25 mouse cellular contexts compared by ENCODE assay signal in the genomic region with DNA sequence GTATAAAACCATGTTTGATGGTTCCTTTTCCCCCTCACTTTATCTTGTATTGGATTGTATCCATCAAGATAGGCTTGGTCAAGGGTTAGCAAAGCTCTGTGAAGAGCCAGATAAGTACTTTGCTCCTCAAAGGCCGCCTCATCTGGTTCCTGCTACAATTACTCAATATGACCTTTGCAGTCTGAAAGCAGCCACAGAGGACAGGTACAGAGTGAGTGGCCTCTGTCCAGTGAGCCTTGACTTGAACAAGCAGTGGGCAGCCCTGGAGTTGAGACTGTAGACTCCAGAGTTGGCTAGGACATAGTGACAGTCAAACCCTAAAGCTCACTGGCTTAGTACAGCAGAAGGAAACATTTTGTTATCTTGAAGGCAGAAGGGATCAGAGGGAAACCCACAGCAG. TPM values are rescaled to one million over a fixed set of nuclear protein-coding genes. Genes with fewer than 3 reads are reported as not detected.
DNase-seq lines count a peak whose midpoint lies in the region; ATAC-seq and TF ChIP-seq lines count a peak whose summit lies in the region.
"Had no signal": no experiment of that assay in that cellular context is flagged by ENCODE, and none has a peak within 500 bp of the region (broad histone marks: within the 10 kb centered on the region; RNA-seq: fewer than 3 reads in every experiment).

No protein-coding gene starts in this region.

- TF ChIP-seq EP300 in stomach, postnatal 0 days (optimal IDR thresholded peaks at IDR 0.05): no peak

- no peaks in the 10 kb centered on the region for H3K4me1 ChIP-seq in stomach, embryonic 16.5 days (ENCODE audit: control insufficient read depth, insufficient read depth, low read length)
- no peaks in the 10 kb centered on the region for H3K4me1 ChIP-seq in stomach, postnatal 0 days (replicated peaks; ENCODE audit: control insufficient read depth, insufficient read depth)
- H3K4me1 ChIP-seq in liver, embryonic 13.5 days (replicated peaks): peaks cover 5% of the 10 kb centered on the region; the same call in 1 of the 2 replicates
- H3K4me1 ChIP-seq: embryonic facial prominence, embryonic 13.5 days; forebrain, embryonic 13.5 days; hindbrain, embryonic 10.5 days; limb, embryonic 15.5 days; neural tube, embryonic 15.5 days had no signal

- WGBS in stomach, embryonic 16.5 days: 81% methylated on average over 1 of the region's 1 CpGs
- WGBS in stomach, postnatal 0 days: 74% methylated on average over 1 of the region's 1 CpGs
- WGBS in liver, embryonic 13.5 days (ENCODE audit: insufficient replicate concordance): 41% methylated on average over 1 of the region's 1 CpGs

- H3K27ac ChIP-seq in stomach, embryonic 16.5 days (ENCODE audit: low read length): no peak overlapping the region
- no peak overlapping the region for H3K27ac ChIP-seq in stomach, postnatal 0 days (replicated peaks)
- H3K27ac ChIP-seq in liver, embryonic 13.5 days: peak overlapping the region; percentile 55
- H3K27ac ChIP-seq: embryonic facial prominence, embryonic 13.5 days; forebrain, embryonic 13.5 days; gastrocnemius, adult 2 months; hindbrain, embryonic 10.5 days; limb, embryonic 15.5 days; neural tube, embryonic 15.5 days had no signal

- no peak overlapping the region for H3K4me3 ChIP-seq in stomach, embryonic 16.5 days (replicated peaks; ENCODE audit: low read length)
- H3K4me3 ChIP-seq in stomach, postnatal 0 days (ENCODE audit: low read depth, low read length): no peak overlapping the region
- no peak overlapping the region for H3K4me3 ChIP-seq in liver, embryonic 13.5 days (replicated peaks)
- H3K4me3 ChIP-seq: embryonic facial prominence, embryonic 13.5 days; erythroblast, embryonic 14.5 days; forebrain, embryonic 13.5 days; gastrocnemius, adult 2 months; hindbrain, embryonic 10.5 days; limb, embryonic 15.5 days; neural tube, embryonic 15.5 days had no signal

- TF ChIP-seq CTCF in stomach, postnatal 0 days (IDR thresholded peaks at IDR 0.05; ENCODE audit: low read depth): no peak

- DNase-seq in kidney, adult 11 months: peak; percentile 83
- no peak for DNase-seq in kidney, postnatal 4 days
- no peak for DNase-seq in stomach, postnatal 0 days (ENCODE audit: low spot score)
- DNase-seq in liver, embryonic 13.5 days: no peak
- DNase-seq in yolk sac, embryonic 10.5 days (ENCODE audit: low spot score): peak; percentile 79
- DNase-seq in gastrocnemius, adult 8-10 months (ENCODE audit: low spot score in 2 of 2): no peak
- DNase-seq: adrenal gland, postnatal 14 days; cerebellum, adult 8-10 months; cerebellum, postnatal 36 days; embryo, embryonic 11 days; gastrocnemius, adult 2 months; left cerebral cortex, postnatal 4 days; lung, postnatal 10 days; thymus, postnatal 14 days had no signal

- H3K27me3 ChIP-seq in stomach, embryonic 16.5 days (ENCODE audit: control insufficient read depth, insufficient read depth, low read length): no peaks in the 10 kb centered on the region
- no peaks in the 10 kb centered on the region for H3K27me3 ChIP-seq in stomach, postnatal 0 days (ENCODE audit: control insufficient read depth, insufficient read depth, low read length)
- H3K27me3 ChIP-seq in liver, embryonic 13.5 days: no peaks in the 10 kb centered on the region
- H3K27me3 ChIP-seq: embryonic facial prominence, embryonic 13.5 days; forebrain, embryonic 13.5 days; limb, embryonic 15.5 days; neural tube, embryonic 15.5 days had no signal

- H3K9ac ChIP-seq in stomach, embryonic 16.5 days (ENCODE audit: low read length): no peak overlapping the region
- H3K9ac ChIP-seq in stomach, postnatal 0 days (ENCODE audit: low read length): no peak overlapping the region
- no peak overlapping the region for H3K9ac ChIP-seq in liver, embryonic 13.5 days
- H3K9ac ChIP-seq: embryonic facial prominence, embryonic 13.5 days; forebrain, embryonic 13.5 days; limb, embryonic 15.5 days; neural tube, embryonic 15.5 days had no signal

- H3K4me2 ChIP-seq in stomach, embryonic 16.5 days (ENCODE audit: low read depth, low read length): no peak overlapping the region
- H3K4me2 ChIP-seq in stomach, postnatal 0 days (replicated peaks; ENCODE audit: low read depth): no peak overlapping the region
- H3K4me2 ChIP-seq in liver, embryonic 13.5 days: no peak overlapping the region
- H3K4me2 ChIP-seq: embryonic facial prominence, embryonic 13.5 days; forebrain, embryonic 13.5 days; heart, embryonic 11.5 days; limb, embryonic 15.5 days; midbrain, embryonic 11.5 days; neural tube, embryonic 15.5 days had no signal

- ATAC-seq in stomach, embryonic 16.5 days (ENCODE audit: insufficient read depth, low FRiP score): 0 out of 2 replicates have a peak, but pooled peaks have one; percentile 21
- no peak for ATAC-seq in stomach, postnatal 0 days (ENCODE audit: low FRiP score, low TSS enrichment)
- ATAC-seq in liver, embryonic 13.5 days (ENCODE audit: low read depth): peak; percentile 76
- ATAC-seq in activated CD4-positive, CD25-positive, alpha-beta regulatory T cell, adult 4 months: no peak
- ATAC-seq: forebrain, embryonic 13.5 days; hindbrain, embryonic 16.5 days had no signal

- peaks cover 14% of the 10 kb centered on the region; the same call in 1 of the 2 replicates for H3K36me3 ChIP-seq in stomach, embryonic 16.5 days (ENCODE audit: control insufficient read depth, insufficient read depth, low read length)
- peaks cover 21% of the 10 kb centered on the region for H3K36me3 ChIP-seq in stomach, postnatal 0 days (ENCODE audit: control insufficient read depth, insufficient read depth, low read length)
- peaks cover 57% of the 10 kb centered on the region for H3K36me3 ChIP-seq in liver, embryonic 13.5 days

- no peaks in the 10 kb centered on the region for H3K9me3 ChIP-seq in stomach, embryonic 16.5 days (replicated peaks; ENCODE audit: control insufficient read depth, low read length)
- H3K9me3 ChIP-seq in stomach, postnatal 0 days (ENCODE audit: control insufficient read depth, low read length): no peaks in the 10 kb centered on the region
- no peaks in the 10 kb centered on the region for H3K9me3 ChIP-seq in liver, embryonic 13.5 days (replicated peaks)
- H3K9me3 ChIP-seq: embryonic facial prominence, embryonic 13.5 days; forebrain, embryonic 13.5 days; hindbrain, embryonic 10.5 days; limb, embryonic 15.5 days; neural tube, embryonic 15.5 days had no signal

RNA-seq across cellular contexts. Expression of a gene that starts 13.8 kb away (rescaled TPM):
- polyA plus RNA-seq in stomach, embryonic 16.5 days (2015; fragmentation: Nextera tagmentation; extraction: Ambion mirVana): 6.9 and 7.4 TPM in 2 replicates
- 5.7 and 6.2 TPM in 2 replicates for polyA plus RNA-seq in stomach, postnatal 0 days (2015; fragmentation: Nextera tagmentation; extraction: Ambion mirVana)
- 5.0 and 5.6 TPM in 2 replicates for polyA plus RNA-seq in liver, embryonic 13.5 days (2015; fragmentation: Nextera tagmentation; extraction: Ambion mirVana)
- polyA plus RNA-seq in activated CD4-positive, CD25-positive, alpha-beta regulatory T cell, adult 4 months (2017; shearing (Covaris generic)): 10 to 100 TPM; 11.3 to 11.6 TPM
- 1 to 10 TPM; 1.3 to 2.8 (median 1.9) TPM for total RNA-seq in gastrocnemius, adult 8-10 months (2022)
- polyA plus RNA-seq: erythroblast, embryonic 14.5 days had no signal

RNA-seq across cellular contexts. Expression of a gene that starts 17.6 kb away (rescaled TPM):
- polyA plus RNA-seq in stomach, embryonic 16.5 days (2015; fragmentation: Nextera tagmentation; extraction: Ambion mirVana): 28.1 and 30.8 TPM in 2 replicates
- polyA plus RNA-seq in stomach, postnatal 0 days (2015; fragmentation: Nextera tagmentation; extraction: Ambion mirVana): 25.9 and 28.8 TPM in 2 replicates
- polyA plus RNA-seq in liver, embryonic 13.5 days (2015; fragmentation: Nextera tagmentation; extraction: Ambion mirVana): 26.4 and 37.1 TPM in 2 replicates
- polyA plus RNA-seq in activated CD4-positive, CD25-positive, alpha-beta regulatory T cell, adult 4 months (2017; shearing (Covaris generic)): 10 to 100 TPM; 50.0 to 63.1 TPM
- total RNA-seq in gastrocnemius, adult 8-10 months (2022): 10 to 100 TPM; 17.1 to 24.6 (median 20.0) TPM

RNA-seq across cellular contexts. Expression of a gene that starts 24.6 kb away (rescaled TPM):
- 3.8 and 4.5 TPM in 2 replicates for polyA plus RNA-seq in stomach, embryonic 16.5 days (2015; fragmentation: Nextera tagmentation; extraction: Ambion mirVana)
- polyA plus RNA-seq in stomach, postnatal 0 days (2015; fragmentation: Nextera tagmentation; extraction: Ambion mirVana): 1.7 and 2.6 TPM in 2 replicates
- polyA plus RNA-seq in liver, embryonic 13.5 days (2015; fragmentation: Nextera tagmentation; extraction: Ambion mirVana): 0.86 and 1.0 TPM in 2 replicates
- polyA plus RNA-seq in activated CD4-positive, CD25-positive, alpha-beta regulatory T cell, adult 4 months (2017; shearing (Covaris generic)): 1 to 10 TPM; 7.3 to 7.7 TPM
- under 1 TPM in 1 of 4 experiments, not detected in 3; 0.13 TPM for total RNA-seq in gastrocnemius, adult 8-10 months (2022)
- polyA plus RNA-seq: erythroblast, embryonic 14.5 days had no signal

RNA-seq across cellular contexts. Expression of a gene that starts 32.2 kb away (rescaled TPM):
- 48.3 and 50.1 TPM in 2 replicates for polyA plus RNA-seq in stomach, embryonic 16.5 days (2015; fragmentation: Nextera tagmentation; extraction: Ambion mirVana)
- polyA plus RNA-seq in stomach, postnatal 0 days (2015; fragmentation: Nextera tagmentation; extraction: Ambion mirVana): 43.9 and 44.9 TPM in 2 replicates
- 29.0 and 40.3 TPM in 2 replicates for polyA plus RNA-seq in liver, embryonic 13.5 days (2015; fragmentation: Nextera tagmentation; extraction: Ambion mirVana)
- polyA plus RNA-seq in activated CD4-positive, CD25-positive, alpha-beta regulatory T cell, adult 4 months (2017; shearing (Covaris generic)): 100 to 1,000 TPM; 223 to 225 TPM
- total RNA-seq in gastrocnemius, adult 8-10 months (2022): 10 to 100 TPM; 19.5 to 23.2 (median 22.1) TPM

Comparison
In these comparisons a context has a peak if more than half of its experiments do, and no peak if none do; other contexts are left out.
1. DNase-seq: peak in kidney, adult 11 months (single experiment) and yolk sac, embryonic 10.5 days (single experiment); none in kidney, postnatal 4 days (0 of 2), stomach, postnatal 0 days (single experiment), liver, embryonic 13.5 days (single experiment) and gastrocnemius, adult 8-10 months (0 of 2).
2. ATAC-seq: peak in stomach, embryonic 16.5 days (single experiment) and liver, embryonic 13.5 days (single experiment); none in stomach, postnatal 0 days (single experiment) and activated CD4-positive, CD25-positive, alpha-beta regulatory T cell, adult 4 months (single experiment).